ENCODE assay signal across 9 mouse cellular contexts in genomic region chr14:73117411-73118392, GRCm38 (mm10). TPM values are rescaled to one million over a fixed set of nuclear protein-coding genes. Genes with fewer than 3 reads are reported as not detected.
A peak's percentile ranks its signal among the peaks of the same experiment; 100 is the strongest.
DNase-seq lines count a peak whose midpoint lies in the region; ATAC-seq and TF ChIP-seq lines count a peak whose summit lies in the region.
"Had no signal": no experiment of that assay in that cellular context is flagged by ENCODE, and none has a peak within 500 bp of the region (broad histone marks: within the 10 kb centered on the region; RNA-seq: fewer than 3 reads in every experiment).

No protein-coding gene starts in this region.

- no peak for DNase-seq in gastrocnemius, adult 2 months
- no peak for DNase-seq in gastrocnemius, postnatal 4 days (ENCODE audit: low spot score in 2 of 2)
- DNase-seq in lung, postnatal 4 days, result no peak
- no peak for DNase-seq in ovary, postnatal 14 days (ENCODE audit: low spot score)
- DNase-seq in spleen, postnatal 36 days (ENCODE audit: low spot score in 2 of 2), result no peak
- DNase-seq: cerebellum, adult 11 months had no signal

- no peaks in the 10 kb centered on the region for H3K36me3 ChIP-seq in lung, embryonic 16.5 days (ENCODE audit: control insufficient read depth, insufficient read depth, low read length)
- no peaks in the 10 kb centered on the region for H3K36me3 ChIP-seq in intestine, postnatal 0 days (ENCODE audit: control insufficient read depth, insufficient read depth)
- H3K36me3 ChIP-seq in stomach, embryonic 16.5 days (ENCODE audit: control insufficient read depth, insufficient read depth, low read length), result no peaks in the 10 kb centered on the region

- H3K4me2 ChIP-seq in lung, embryonic 16.5 days (ENCODE audit: low read depth, low read length), result peak overlapping the region; percentile 41; the same call in 1 of the 2 replicates
- H3K4me2 ChIP-seq in intestine, postnatal 0 days (replicated peaks; ENCODE audit: low read depth), result peak overlapping the region; percentile 43; the same call in 1 of the 2 replicates
- peak overlapping the region; percentile 38; the same call in 1 of the 2 replicates for H3K4me2 ChIP-seq in stomach, embryonic 16.5 days (ENCODE audit: low read depth, low read length)

- 73% methylated on average over 7 of the region's 7 CpGs for WGBS in lung, embryonic 16.5 days
- WGBS in intestine, postnatal 0 days, result 70% methylated on average over 7 of the region's 7 CpGs
- 73% methylated on average over 7 of the region's 7 CpGs for WGBS in stomach, embryonic 16.5 days

- H3K27me3 ChIP-seq in lung, embryonic 16.5 days (ENCODE audit: control insufficient read depth, insufficient read depth, low read depth, low read length), result no peaks in the 10 kb centered on the region
- no peaks in the 10 kb centered on the region for H3K27me3 ChIP-seq in intestine, postnatal 0 days (replicated peaks; ENCODE audit: control insufficient read depth, insufficient read depth, low read length)
- no peaks in the 10 kb centered on the region for H3K27me3 ChIP-seq in stomach, embryonic 16.5 days (ENCODE audit: control insufficient read depth, insufficient read depth, low read length)

- ATAC-seq in lung, embryonic 16.5 days (ENCODE audit: low read depth), result no peak
- no peak; the same call in 1 of the 2 replicates for ATAC-seq in intestine, postnatal 0 days
- ATAC-seq in stomach, embryonic 16.5 days (ENCODE audit: insufficient read depth, low FRiP score), result no peak

- peak; percentile 14; the same call in 1 of the 2 replicates for TF ChIP-seq CTCF in gastrocnemius, adult 2 months (IDR thresholded peaks at IDR 0.05)
- peak; percentile 78 for TF ChIP-seq CTCF in intestine, postnatal 0 days (IDR thresholded peaks at IDR 0.05; ENCODE audit: low read depth)

- peaks cover 4% of the 10 kb centered on the region for H3K4me1 ChIP-seq in lung, embryonic 16.5 days (replicated peaks; ENCODE audit: control insufficient read depth, insufficient read depth, low read length)
- H3K4me1 ChIP-seq in intestine, postnatal 0 days (replicated peaks; ENCODE audit: control insufficient read depth, insufficient read depth, low read length), result peaks cover 13% of the 10 kb centered on the region; the same call in 1 of the 2 replicates
- H3K4me1 ChIP-seq in stomach, embryonic 16.5 days (ENCODE audit: control insufficient read depth, insufficient read depth, low read length), result peaks cover 14% of the 10 kb centered on the region

- no peaks in the 10 kb centered on the region for H3K9me3 ChIP-seq in lung, embryonic 16.5 days (ENCODE audit: control insufficient read depth, low read length)
- H3K9me3 ChIP-seq in intestine, postnatal 0 days (ENCODE audit: control insufficient read depth), result no peaks in the 10 kb centered on the region
- H3K9me3 ChIP-seq in stomach, embryonic 16.5 days (replicated peaks; ENCODE audit: control insufficient read depth, low read length), result no peaks in the 10 kb centered on the region

- intact Hi-C loops in gastrocnemius, adult 2 months (cut with DNase I), result no loop called here

- no peak overlapping the region for H3K9ac ChIP-seq in lung, embryonic 16.5 days (ENCODE audit: low read length)
- no peak overlapping the region for H3K9ac ChIP-seq in intestine, postnatal 0 days (ENCODE audit: low read depth, low read length)
- no peak overlapping the region for H3K9ac ChIP-seq in stomach, embryonic 16.5 days (ENCODE audit: low read length)

- H3K27ac ChIP-seq in gastrocnemius, adult 2 months, result peak overlapping the region; percentile 65
- H3K27ac ChIP-seq in lung, embryonic 16.5 days (ENCODE audit: low read length), result no peak overlapping the region; the same call in 1 of the 2 replicates
- H3K27ac ChIP-seq in intestine, postnatal 0 days (ENCODE audit: low read depth, low read length), result no peak overlapping the region
- no peak overlapping the region for H3K27ac ChIP-seq in stomach, embryonic 16.5 days (ENCODE audit: low read length)

- H3K4me3 ChIP-seq in gastrocnemius, adult 2 months, result peak overlapping the region; percentile 63
- H3K4me3 ChIP-seq in lung, embryonic 16.5 days (ENCODE audit: low read length), result no peak overlapping the region
- H3K4me3 ChIP-seq in intestine, postnatal 0 days (ENCODE audit: low read depth, low read length), result no peak overlapping the region
- no peak overlapping the region for H3K4me3 ChIP-seq in stomach, embryonic 16.5 days (replicated peaks; ENCODE audit: low read length)

RNA-seq across cellular contexts. Expression of gene Rcbtb2, which starts 5.1 kb away (rescaled TPM):
- 10 to 100 TPM; 14.4 to 18.5 TPM for total RNA-seq in gastrocnemius, adult 2 months (2021)
- total RNA-seq in gastrocnemius, postnatal 4 days (2021), result 10 to 100 TPM; 44.7 to 45.8 TPM
- 99.7 and 101 TPM in 2 replicates for polyA plus RNA-seq in lung, embryonic 16.5 days (2015; fragmentation: Nextera tagmentation; extraction: Ambion mirVana)
- 31.8 and 32.2 TPM in 2 replicates for polyA plus RNA-seq in intestine, postnatal 0 days (2015; fragmentation: Nextera tagmentation; extraction: Ambion mirVana)
- polyA plus RNA-seq in stomach, embryonic 16.5 days (2015; fragmentation: Nextera tagmentation; extraction: Ambion mirVana), result 69.4 and 75.9 TPM in 2 replicates
